Mouse (Mus musculus): ENCODE data around the gene Nr1h2.

DNA sequence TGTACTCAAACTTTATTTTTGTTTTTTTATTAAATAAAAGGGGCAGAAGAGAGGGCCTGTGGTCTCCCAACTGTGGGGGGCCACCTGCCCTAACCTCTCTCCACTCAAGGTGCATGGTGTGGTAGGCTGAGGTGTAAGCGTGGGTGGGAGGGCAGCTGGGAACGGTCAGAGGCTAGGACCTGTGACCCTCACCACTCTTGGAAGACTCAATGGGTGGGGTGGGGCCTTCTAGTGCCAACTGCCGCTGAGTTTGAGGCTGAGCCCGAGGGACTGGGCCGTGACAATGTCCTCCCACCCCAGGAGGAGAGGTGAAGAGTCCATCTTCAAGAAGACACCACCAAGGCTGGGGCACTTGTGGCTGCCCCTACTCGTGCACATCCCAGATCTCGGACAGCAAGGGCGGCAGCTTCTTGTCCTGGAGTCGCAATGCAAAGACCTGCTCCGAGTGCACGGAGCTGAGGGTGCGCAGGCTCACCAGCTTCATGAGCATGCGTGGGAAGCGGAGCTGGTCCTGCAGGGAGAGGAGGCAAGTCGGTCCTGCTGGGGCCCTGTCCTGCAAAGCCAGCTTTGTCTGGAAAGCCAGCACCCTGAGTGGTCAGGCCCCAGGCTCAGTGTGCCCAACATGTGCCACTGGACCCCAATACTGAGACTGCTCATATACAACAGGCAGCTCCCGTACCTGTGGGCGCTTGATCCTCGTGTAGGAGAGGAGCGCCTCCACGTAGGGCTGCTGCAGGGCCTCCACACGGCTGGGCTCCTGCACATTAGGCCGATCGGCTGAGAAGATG lies 3.9 kb downstream of the Nr1h2 start:
- no peak for TF ChIP-seq CTCF (IDR thresholded peaks at IDR 0.05; ENCODE audit: low read depth)
- TF ChIP-seq EP300 (optimal IDR thresholded peaks at IDR 0.05), result no peak
